Mouse (Mus musculus) thymus, adult 2 months (tissue): Measurements from ENCODE around the gene Reck.

Experiments used
- CTCF ChIP-seq: fragments of 200-500 bp; IDR thresholded peaks from 2 replicates; pipeline ENCODE4 v1.5.1; 2012; ENCODE audit warnings: mild to moderate bottlenecking, control low read depth, low read length, moderate library complexity, borderline replicate concordance; ENCODE audit not compliant: control insufficient read depth, poor library complexity, insufficient read depth; ENCODE audit errors: extremely low read depth
- POLR2A ChIP-seq: fragments of 200-500 bp; IDR thresholded peaks from 2 replicates; pipeline ENCODE4 v1.6.1; 2012; ENCODE audit warnings: mild to moderate bottlenecking, low read length, control low read depth, moderate library complexity; ENCODE audit not compliant: control insufficient read depth, poor library complexity, insufficient read depth; ENCODE audit errors: extremely low read depth

- no peak for TF ChIP-seq POLR2A
- TF ChIP-seq CTCF, result no peak
These were observed 104.4 kb downstream of the Reck start for GRCm38 (mm10) chr4:43979746-43980145.
